Mouse (Mus musculus) right cerebral cortex, postnatal 4 days (tissue): ENCODE measurements around the gene Olfr418.
"Not testable (repeated sequence)": the region's sequence is repeated elsewhere in the genome, so short reads cannot be mapped to it uniquely, and the experiment has no call there.

Experiments
- DNase-seq: peaks from one replicate; pipeline ENCODE4 v3.0.0-alpha.2; 2022

Olfr418 gene

GRCm38 (mm10) chr1:173265701-173266100 lies at the start of gene Olfr418:
Olfr418 (plus strand) TSS chr1:173266001.
- no peak for DNase-seq

GRCm38 (mm10) chr1:173216481-173216880 lies 49.3 kb upstream of the Olfr418 start:
- no peak for DNase-seq

GRCm38 (mm10) chr1:173227081-173227480 lies 38.7 kb upstream of the Olfr418 start, which contains the start of gene Fcer1a:
Fcer1a (minus strand) TSS chr1:173227214.
- DNase-seq, result no peak

DNA sequence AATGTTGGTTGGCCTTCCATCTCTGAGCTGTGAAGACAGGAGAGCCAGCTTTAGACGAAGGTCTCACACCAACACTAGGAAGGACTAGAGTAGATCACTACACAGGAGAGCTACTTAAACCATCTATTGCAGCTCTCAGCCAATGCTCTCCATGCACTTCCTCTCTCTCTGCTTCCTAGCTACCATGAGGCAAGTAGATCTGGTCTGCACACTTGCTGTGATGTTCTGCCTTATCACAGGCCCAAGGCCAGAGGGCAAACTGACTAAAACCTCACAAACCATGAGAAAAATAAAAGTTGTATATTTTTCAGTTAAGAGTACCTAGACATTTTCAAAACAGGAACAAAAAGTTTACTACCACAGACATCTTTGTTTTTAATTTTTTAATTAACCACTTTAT lies 28.8 kb upstream of the Olfr418 start:
- DNase-seq, result not testable (repeated sequence)

DNA sequence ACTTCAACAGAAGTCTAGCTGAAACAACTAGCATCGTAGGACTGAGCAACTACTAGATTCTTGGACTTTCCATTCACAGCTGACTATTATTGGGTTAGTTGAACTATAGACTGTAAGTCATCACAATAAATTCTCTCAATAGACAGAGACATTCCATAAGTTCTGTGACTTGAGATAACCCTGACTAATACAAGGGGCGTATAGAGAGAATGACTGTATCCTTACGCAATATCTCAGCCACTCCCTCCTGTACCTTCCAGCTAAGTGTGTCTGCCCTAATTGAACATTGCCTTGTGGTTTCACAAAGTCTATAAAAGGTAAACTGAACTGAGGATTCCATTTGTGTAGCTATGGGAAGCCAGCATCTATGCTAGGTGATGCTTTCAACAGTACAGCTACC lies 15.9 kb upstream of the Olfr418 start:
- DNase-seq, result no peak

GRCm38 (mm10) chr1:173277677-173278076 lies 11.9 kb downstream of the Olfr418 start, which contains the start of gene Mptx2:
Mptx2 (minus strand) TSS chr1:173277777.
- no peak for DNase-seq

GRCm38 (mm10) chr1:173302795-173303194 lies 37.0 kb downstream of the Olfr418 start:
- not testable (repeated sequence) for DNase-seq

GRCm38 (mm10) chr1:173313535-173314050 lies 47.8 kb downstream of the Olfr418 start:
- DNase-seq, result not testable (repeated sequence)

- DNase-seq, result no peak
Measured at GRCm38 (mm10) chr1:173315725-173316124, 49.9 kb downstream of the Olfr418 start.

GRCm38 (mm10) chr1:173317925-173318477 lies 52.2 kb downstream of the Olfr418 start:
- DNase-seq, result no peak

- DNase-seq, result no peak
Measured at GRCm38 (mm10) chr1:173321593-173322248, 55.9 kb downstream of the Olfr418 start.

DNA sequence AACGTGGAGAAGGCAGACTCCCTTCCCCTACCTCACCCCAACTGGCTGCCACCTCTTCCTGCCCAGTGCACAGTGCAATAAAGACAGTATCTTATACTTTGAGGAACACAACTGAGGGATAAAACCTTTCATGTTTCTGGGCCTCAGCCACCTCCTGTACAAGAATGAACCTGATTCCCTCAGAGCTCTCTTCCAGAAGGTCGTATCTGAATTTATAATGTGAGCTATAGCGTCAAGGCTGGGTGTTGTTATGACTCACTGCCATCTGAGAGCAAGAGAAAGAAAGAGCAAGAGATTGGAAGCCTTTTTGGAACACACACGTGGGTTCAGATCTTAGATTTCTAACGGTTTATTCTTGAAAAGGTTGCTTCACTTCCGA lies 56.4 kb downstream of the Olfr418 start:
- DNase-seq, result no peak
